Mouse (Mus musculus): ENCODE results near the gene Psmd3. TPM values are rescaled to one million over a fixed set of nuclear protein-coding genes. Genes with fewer than 3 reads are reported as not detected.
"Not testable (repeated sequence)": the region's sequence is repeated elsewhere in the genome, so short reads cannot be mapped to it uniquely, and the experiment has no call there.

Gene Psmd3
- total RNA-seq (2018; cell fraction: chromatin; rRNA removed), result 100 to 1,000 TPM in 2 of 26 experiments, 10 to 100 TPM in 24; 27.6 to 105 (median 69.8) TPM
- total RNA-seq (2018; cell fraction: cytosol; rRNA removed), result 100 to 1,000 TPM in 1 of 26 experiments, 10 to 100 TPM in 25; 46.4 to 105 (median 67.8) TPM
- 100 to 1,000 TPM in 1 of 26 experiments, 10 to 100 TPM in 25; 34.3 to 106 (median 63.9) TPM for total RNA-seq (2018; cell fraction: nucleus; rRNA removed)
- 53.4 to 97.2 TPM (median 55.5 TPM) in 3 replicates for polyA plus RNA-seq (2018)

DNA sequence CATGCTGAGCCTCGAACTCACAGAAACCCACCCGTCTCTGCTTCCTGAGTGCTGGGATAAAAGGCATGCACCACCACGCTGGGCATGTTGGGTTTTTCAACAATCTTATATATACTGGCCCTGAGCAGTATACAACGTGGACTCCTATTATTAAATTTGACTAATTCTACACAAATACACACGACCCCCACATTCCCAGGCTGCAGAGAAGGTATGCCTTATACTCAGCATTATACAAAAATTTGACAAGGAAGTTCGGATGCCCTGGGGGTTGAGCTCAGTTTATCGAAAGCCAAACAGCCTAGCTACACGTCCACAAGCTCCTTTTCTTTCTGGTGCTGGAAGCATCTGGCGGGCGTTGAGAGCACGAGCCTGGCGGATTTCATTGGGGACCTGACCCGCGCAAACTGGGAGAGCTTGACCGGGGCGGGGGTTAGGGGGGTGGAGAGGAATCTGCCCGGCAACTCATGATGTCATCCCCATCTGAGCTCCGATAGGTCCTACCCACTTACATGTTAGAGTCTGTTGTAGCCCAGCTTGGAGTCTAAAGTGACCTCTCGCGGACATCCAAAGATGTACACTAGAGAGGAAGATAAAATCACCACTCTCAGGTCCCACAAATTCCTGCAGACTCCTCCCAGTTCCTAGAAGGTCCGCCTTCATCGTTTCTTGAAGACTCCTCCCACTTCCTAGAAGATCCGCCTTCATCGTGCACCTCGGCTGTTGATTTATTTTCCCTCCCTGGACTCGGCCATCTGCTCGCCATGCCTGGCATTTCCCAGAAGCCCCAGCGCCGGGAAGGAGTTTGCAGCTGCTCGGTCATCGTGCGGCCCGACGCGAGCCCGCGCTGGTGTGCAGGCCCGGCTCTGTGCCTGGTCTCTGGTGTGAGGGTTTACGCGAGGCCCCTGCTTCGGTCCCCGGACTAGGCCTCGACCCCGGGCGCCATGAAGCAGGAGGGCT lies at the start of gene Psmd3:
Psmd3 (plus strand) TSS at position 769 of the 960 bp plus-strand sequence.
- peak within 1 kb of the TSS; percentile 97 for H3K4me3 ChIP-seq (ENCODE audit: inconsistent target)
- H3K36me3 ChIP-seq (ENCODE audit: inconsistent target), result peaks cover 18% of the 10 kb centered on the region
- H3K79me2 ChIP-seq (ENCODE audit: inconsistent target), result peaks cover 31% of the 10 kb centered on the region
- H3K27ac ChIP-seq, result peak within 1 kb of the TSS; percentile 44
- 4% methylated on average over 44 of the region's 45 CpGs for WGBS (ENCODE audit: missing documents)

GRCm38 (mm10) chr11:98635312-98635970 lies 46.9 kb upstream of the Psmd3 start:
- 39% methylated on average over 10 of the region's 10 CpGs for WGBS (ENCODE audit: missing documents)
- H3K36me3 ChIP-seq (ENCODE audit: inconsistent target); H3K4me3 ChIP-seq (ENCODE audit: inconsistent target); H3K79me2 ChIP-seq (ENCODE audit: inconsistent target); H3K27ac ChIP-seq: not testable (repeated sequence)

DNA sequence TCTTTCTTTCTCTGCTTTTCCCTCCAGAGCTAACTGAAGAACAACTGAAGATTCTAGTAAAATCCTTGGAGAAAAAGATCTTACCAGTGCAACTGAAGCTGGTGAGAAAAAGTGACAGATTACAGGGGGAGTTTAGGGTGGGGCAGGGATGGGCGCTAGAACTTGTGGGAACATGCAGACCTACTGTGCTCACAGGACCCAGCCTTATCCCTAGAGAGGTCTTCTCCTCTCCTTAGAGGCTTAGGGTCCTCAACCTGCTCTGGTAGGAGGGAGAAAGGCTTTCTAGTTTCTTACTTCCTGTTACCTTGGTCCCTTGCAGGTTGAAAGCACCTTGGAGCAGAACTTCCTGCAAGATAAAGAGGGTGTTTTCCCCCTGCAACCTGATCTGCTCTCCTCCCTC lies 44.9 kb upstream of the Psmd3 start:
- 67% methylated on average over 1 of the region's 1 CpGs for WGBS (ENCODE audit: missing documents)
- Histone ChIP-seq H3K27ac (no peak overlapping the region), H3K79me2 (ENCODE audit: inconsistent target) (no peaks in the 10 kb centered on the region)

DNA sequence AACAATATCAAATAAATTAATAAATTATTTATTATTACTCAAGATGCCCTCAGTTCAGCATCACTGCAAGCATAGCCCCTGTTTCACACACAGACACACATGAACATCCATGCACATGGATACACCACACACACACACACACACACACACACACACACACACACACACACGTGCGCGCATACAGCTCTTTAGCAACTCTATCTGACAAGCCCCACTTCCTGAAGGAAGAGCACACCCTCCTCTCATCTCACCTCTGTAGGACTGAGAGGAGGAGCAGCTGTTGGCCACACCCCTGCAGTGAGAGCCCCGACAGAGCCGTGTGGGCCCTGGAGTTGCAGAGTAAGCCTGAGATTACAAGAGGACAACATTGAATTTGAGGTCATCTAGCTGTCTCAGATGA lies 42.3 kb upstream of the Psmd3 start:
- Histone ChIP-seq H3K27ac (no peak overlapping the region), H3K36me3 (ENCODE audit: inconsistent target) (no peaks in the 10 kb centered on the region), H3K79me2 (ENCODE audit: inconsistent target) (no peaks in the 10 kb centered on the region), H3K4me3 (ENCODE audit: inconsistent target) (no peak overlapping the region)
- 31% methylated on average over 2 of the region's 5 CpGs for WGBS (ENCODE audit: missing documents)

More for the DNA sequence above, 44.9 kb upstream of the Psmd3 start:
- Histone ChIP-seq H3K36me3 (ENCODE audit: inconsistent target) (no peaks in the 10 kb centered on the region), H3K4me3 (ENCODE audit: inconsistent target) (no peak overlapping the region)

DNA sequence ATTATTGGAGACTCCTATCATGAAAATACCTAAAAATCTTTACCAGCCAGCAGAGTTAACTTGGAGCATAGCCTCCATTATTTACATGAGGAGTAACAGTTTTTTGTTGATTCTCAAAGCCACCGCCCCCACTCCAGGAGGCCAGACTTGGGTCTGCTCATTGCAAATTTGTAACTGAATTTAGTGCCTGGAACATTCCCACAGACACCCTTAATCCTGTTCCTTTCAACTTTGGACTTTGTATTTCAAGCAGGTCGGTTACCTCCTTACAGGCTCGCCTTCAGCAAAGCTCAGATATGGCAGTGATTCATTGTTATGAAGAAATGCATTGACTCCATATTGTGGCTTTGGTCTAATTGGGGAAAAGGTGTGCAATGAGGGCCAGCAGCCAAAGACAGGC lies 37.6 kb upstream of the Psmd3 start:
- Histone ChIP-seq H3K36me3 (ENCODE audit: inconsistent target) (no peaks in the 10 kb centered on the region), H3K79me2 (ENCODE audit: inconsistent target) (no peaks in the 10 kb centered on the region), H3K4me3 (ENCODE audit: inconsistent target) (no peak overlapping the region), H3K27ac (no peak overlapping the region)
- WGBS (ENCODE audit: missing documents), result 91% methylated on average over 3 of the region's 3 CpGs

- Histone ChIP-seq H3K27ac (no peak overlapping the region), H3K79me2 (ENCODE audit: inconsistent target) (no peaks in the 10 kb centered on the region), H3K4me3 (ENCODE audit: inconsistent target) (no peak overlapping the region), H3K36me3 (ENCODE audit: inconsistent target) (no peaks in the 10 kb centered on the region)
- 75% methylated on average over 2 of the region's 2 CpGs for WGBS (ENCODE audit: missing documents)
These were observed 36.4 kb upstream of the Psmd3 start for GRCm38 (mm10) chr11:98645946-98646345.

GRCm38 (mm10) chr11:98646459-98646858 lies 35.9 kb upstream of the Psmd3 start, which contains the start of gene Gsdma2:
Gene Gsdma2 (plus strand): TSS chr11:98646759.
- no peaks in the 10 kb centered on the region for H3K79me2 ChIP-seq (ENCODE audit: inconsistent target)
- H3K36me3 ChIP-seq (ENCODE audit: inconsistent target), result no peaks in the 10 kb centered on the region
- 80% methylated on average over 2 of the region's 2 CpGs for WGBS (ENCODE audit: missing documents)
- H3K27ac ChIP-seq, result no peak within 1 kb of the TSS
- no peak within 1 kb of the TSS for H3K4me3 ChIP-seq (ENCODE audit: inconsistent target)

GRCm38 (mm10) chr11:98655076-98655475 lies 27.3 kb upstream of the Psmd3 start:
- not testable (repeated sequence) for H3K36me3 ChIP-seq (ENCODE audit: inconsistent target); H3K79me2 ChIP-seq (ENCODE audit: inconsistent target); H3K4me3 ChIP-seq (ENCODE audit: inconsistent target); H3K27ac ChIP-seq
- 10% methylated on average over 5 of the region's 7 CpGs for WGBS (ENCODE audit: missing documents)

DNA sequence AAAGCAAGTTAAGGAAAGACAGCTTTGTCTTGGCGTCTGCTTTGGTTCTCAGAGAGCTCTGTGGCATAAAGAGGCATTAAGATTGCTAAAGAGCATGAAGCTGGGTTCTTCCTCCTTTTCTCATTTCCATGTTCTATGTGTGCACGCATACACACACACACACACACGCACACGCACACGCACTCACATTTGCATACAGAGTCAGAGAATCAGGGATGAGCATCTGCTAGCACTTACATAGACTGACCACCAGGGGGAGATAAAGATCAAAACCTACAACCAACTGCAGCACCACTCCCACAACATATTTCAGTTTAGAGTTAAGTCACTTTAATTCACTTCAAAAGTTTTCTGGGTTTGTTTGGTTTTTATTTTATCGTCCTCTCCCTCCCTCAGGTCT lies 21.8 kb upstream of the Psmd3 start:
- Histone ChIP-seq H3K27ac (no peak overlapping the region), H3K36me3 (ENCODE audit: inconsistent target) (no peaks in the 10 kb centered on the region), H3K4me3 (ENCODE audit: inconsistent target) (no peak overlapping the region), H3K79me2 (ENCODE audit: inconsistent target) (no peaks in the 10 kb centered on the region)
- WGBS (ENCODE audit: missing documents), result 0% methylated on average over 5 of the region's 6 CpGs

DNA sequence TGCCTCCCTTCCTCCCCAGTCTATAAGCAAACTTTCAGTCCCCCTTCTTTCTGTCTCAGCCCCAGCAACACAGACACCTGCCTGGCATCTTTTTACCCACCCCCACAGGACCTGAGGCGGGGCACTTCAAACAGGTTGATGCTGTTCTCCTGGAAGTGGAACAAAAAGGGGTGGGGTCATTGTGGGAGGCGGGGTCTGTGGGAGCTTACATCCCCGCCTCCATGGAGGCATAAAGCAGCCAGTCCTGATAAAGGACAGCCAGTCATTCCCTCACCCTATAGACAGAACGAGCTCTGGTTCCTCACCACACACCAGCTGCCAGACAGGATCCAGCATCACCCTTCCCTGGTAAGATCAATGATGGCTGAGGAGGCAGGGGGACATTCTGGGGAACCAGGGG lies 18.3 kb upstream of the Psmd3 start, which contains the start of gene Gsdma:
Gsdma (plus strand) TSS at position 261 of the 400 bp plus-strand sequence.
- Histone ChIP-seq H3K27ac (no peak within 1 kb of the TSS), H3K4me3 (ENCODE audit: inconsistent target) (no peak within 1 kb of the TSS), H3K36me3 (ENCODE audit: inconsistent target) (no peaks in the 10 kb centered on the region), H3K79me2 (ENCODE audit: inconsistent target) (no peaks in the 10 kb centered on the region)
- WGBS (ENCODE audit: missing documents), result 60% methylated on average over 4 of the region's 4 CpGs

GRCm38 (mm10) chr11:98668984-98669383 lies 13.4 kb upstream of the Psmd3 start:
- WGBS (ENCODE audit: missing documents), result 24% methylated on average over 2 of the region's 2 CpGs
- H3K4me3 ChIP-seq (ENCODE audit: inconsistent target), result no peak overlapping the region
- no peaks in the 10 kb centered on the region for H3K36me3 ChIP-seq (ENCODE audit: inconsistent target)
- H3K27ac ChIP-seq, result no peak overlapping the region
- H3K79me2 ChIP-seq (ENCODE audit: inconsistent target), result no peaks in the 10 kb centered on the region

DNA sequence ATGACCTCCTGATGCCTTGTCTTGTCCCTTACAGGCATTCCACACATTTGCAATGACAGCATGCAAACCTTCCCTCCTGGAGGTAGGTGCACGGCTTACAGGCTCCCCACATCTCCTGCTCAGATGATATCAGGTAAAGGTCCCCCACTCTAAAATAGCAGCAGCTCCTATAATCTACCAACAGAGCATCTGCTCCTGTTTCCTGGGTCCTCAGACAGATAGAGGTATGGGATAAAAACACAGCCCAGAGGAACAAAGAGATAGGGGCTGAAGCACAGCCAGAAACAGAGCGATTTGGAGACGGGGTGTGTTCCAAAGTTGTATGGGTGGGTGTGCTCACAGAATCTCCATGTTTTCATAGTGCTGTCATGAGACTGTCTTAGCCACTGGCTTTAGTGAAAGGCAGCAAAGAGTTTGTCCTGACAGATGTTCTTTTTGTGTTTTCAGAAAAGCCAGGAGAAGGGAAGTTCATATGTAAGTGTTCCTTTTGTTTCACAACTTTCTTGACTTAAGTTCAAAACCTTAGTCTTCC lies 11.0 kb upstream of the Psmd3 start:
- Histone ChIP-seq H3K36me3 (ENCODE audit: inconsistent target) (no peaks in the 10 kb centered on the region), H3K27ac (no peak overlapping the region), H3K79me2 (ENCODE audit: inconsistent target) (no peaks in the 10 kb centered on the region), H3K4me3 (ENCODE audit: inconsistent target) (no peak overlapping the region)
- WGBS (ENCODE audit: missing documents), result 96% methylated on average over 3 of the region's 3 CpGs

- no peak overlapping the region for H3K4me3 ChIP-seq (ENCODE audit: inconsistent target)
- no peak overlapping the region for H3K27ac ChIP-seq
- 18% methylated on average over 5 of the region's 5 CpGs for WGBS (ENCODE audit: missing documents)
- H3K36me3 ChIP-seq (ENCODE audit: inconsistent target), result no peaks in the 10 kb centered on the region
- no peaks in the 10 kb centered on the region for H3K79me2 ChIP-seq (ENCODE audit: inconsistent target)
These were observed 10.5 kb upstream of the Psmd3 start for GRCm38 (mm10) chr11:98671857-98672256.

DNA sequence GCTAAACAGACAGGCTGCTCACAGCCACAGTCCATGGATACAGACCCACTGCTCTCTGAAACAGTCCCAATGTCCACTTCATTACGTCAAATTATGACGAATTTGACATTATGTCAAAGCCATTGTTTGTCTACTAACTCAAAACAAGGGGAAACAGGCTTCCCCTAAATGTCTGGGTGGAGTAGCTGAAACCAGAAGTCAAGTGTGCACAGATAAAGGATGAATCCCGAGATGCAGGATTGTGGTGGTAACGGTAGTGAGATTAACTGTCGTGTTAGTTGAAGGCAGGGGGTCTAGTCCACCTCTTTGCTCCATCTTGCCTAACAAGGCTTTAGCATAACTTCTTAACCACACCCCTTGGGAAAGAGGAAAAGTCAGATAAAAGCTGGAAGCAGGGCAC lies 9.9 kb upstream of the Psmd3 start:
- Histone ChIP-seq H3K36me3 (ENCODE audit: inconsistent target) (no peaks in the 10 kb centered on the region), H3K79me2 (ENCODE audit: inconsistent target) (no peaks in the 10 kb centered on the region), H3K27ac (no peak overlapping the region), H3K4me3 (ENCODE audit: inconsistent target) (no peak overlapping the region)
- WGBS (ENCODE audit: missing documents), result 57% methylated on average over 5 of the region's 5 CpGs

All from macrophage (primary cell).